Mouse (Mus musculus) forebrain, embryonic 15.5 days (tissue): ENCODE measurements around the gene Hlcs. TPM values are rescaled to one million over a fixed set of nuclear protein-coding genes. Genes with fewer than 3 reads are reported as not detected.
A peak's percentile ranks its signal among the peaks of the same experiment; 100 is the strongest.

Experiments used
- ATAC-seq: fragments of 200-750 bp; cut with Nextera tagmentation; replicated peaks from 2 replicates; pipeline ENCODE4 v1.8.0; 2017; ENCODE audit warnings: mild to moderate bottlenecking, moderate TSS enrichment, moderate library complexity
- H3K27ac ChIP-seq: fragments of 300-500 bp; sonication (generic); replicated peaks from 2 replicates; pipeline ENCODE4 v1.5.1; 2015; ENCODE audit warnings: mild to moderate bottlenecking, inconsistent platforms
- H3K27me3 ChIP-seq: fragments of 300-500 bp; sonication (generic); 2 replicates; pipeline ENCODE4 v1.6.1; 2015; ENCODE audit warnings: inconsistent platforms
- H3K36me3 ChIP-seq: fragments of 300-500 bp; sonication (generic); 2 replicates; pipeline ENCODE4 v1.6.1; 2015; ENCODE audit warnings: mild to moderate bottlenecking, inconsistent platforms
- H3K4me1 ChIP-seq: fragments of 300-500 bp; sonication (generic); 2 replicates; pipeline ENCODE4 v1.6.1; 2015; ENCODE audit warnings: inconsistent platforms
- H3K4me2 ChIP-seq: fragments of 300-500 bp; sonication (generic); replicated peaks from 2 replicates; pipeline ENCODE4 v1.6.1; 2015; ENCODE audit warnings: mild to moderate bottlenecking, inconsistent platforms
- H3K4me3 ChIP-seq: fragments of 300-500 bp; sonication (generic); 2 replicates; pipeline ENCODE4 v1.5.1; 2015; ENCODE audit warnings: mild to moderate bottlenecking, inconsistent platforms
- H3K9ac ChIP-seq: fragments of 300-500 bp; sonication (generic); replicated peaks from 2 replicates; pipeline ENCODE4 v1.6.1; 2015; ENCODE audit warnings: mild to moderate bottlenecking, inconsistent platforms
- H3K9me3 ChIP-seq: fragments of 300-500 bp; sonication (generic); 2 replicates; pipeline ENCODE4 v1.6.1; 2016; ENCODE audit warnings: inconsistent platforms
- WGBS: fragments of 180-500 bp; shearing (Covaris S2); methylation state at CpG from one replicate; pipeline ENCODE4 v1.1.7; 2015; ENCODE audit warnings: mixed read lengths; 5-methylcytosine and 5-hydroxymethylcytosine counted together
- polyA plus RNA-seq: library from polyadenylated mRNA; unstranded; fragments of >200 nt; fragmentation: Nextera tagmentation; extraction: Ambion mirVana; gene quantifications from 2 replicates; pipeline ENCODE4 v1.2.1, GENCODE M21; 2015

Gene Hlcs
- polyA plus RNA-seq, 1 experiment from 2014 or later: 7.7 TPM

GRCm38 (mm10) chr16:94301696-94302095, 11.7 kb downstream of the Hlcs start:
- no peak overlapping the region for H3K9ac ChIP-seq
- 83% methylated on average over 5 of the region's 5 CpGs for WGBS
- no peaks in the 10 kb centered on the region for H3K9me3 ChIP-seq
- no peaks in the 10 kb centered on the region for H3K36me3 ChIP-seq
- no peaks in the 10 kb centered on the region for H3K27me3 ChIP-seq
- no peak overlapping the region for H3K27ac ChIP-seq
- no peak for ATAC-seq
- H3K4me1 ChIP-seq: peaks cover 11% of the 10 kb centered on the region
- no peak overlapping the region for H3K4me2 ChIP-seq
- no peak overlapping the region for H3K4me3 ChIP-seq

- Histone ChIP-seq H3K4me2 (no peak overlapping the region), H3K9ac (no peak overlapping the region), H3K27me3 (no peaks in the 10 kb centered on the region), H3K9me3 (no peaks in the 10 kb centered on the region), H3K36me3 (no peaks in the 10 kb centered on the region), H3K27ac (no peak overlapping the region), H3K4me3 (no peak overlapping the region), H3K4me1 (peaks cover 11% of the 10 kb centered on the region)
- ATAC-seq: no peak
- WGBS: 95% methylated on average over 4 of the region's 4 CpGs
Measured at GRCm38 (mm10) chr16:94301194-94301593, 12.2 kb downstream of the Hlcs start.

- peaks cover 11% of the 10 kb centered on the region for H3K4me1 ChIP-seq
- ATAC-seq: no peak
- no peak overlapping the region for H3K4me3 ChIP-seq
- no peak overlapping the region for H3K9ac ChIP-seq
- H3K9me3 ChIP-seq: no peaks in the 10 kb centered on the region
- H3K27me3 ChIP-seq: no peaks in the 10 kb centered on the region
- H3K36me3 ChIP-seq: no peaks in the 10 kb centered on the region
- H3K27ac ChIP-seq: no peak overlapping the region
- 77% methylated on average over 4 of the region's 4 CpGs for WGBS
- H3K4me2 ChIP-seq: no peak overlapping the region
Measured at GRCm38 (mm10) chr16:94299210-94299609, 14.2 kb downstream of the Hlcs start.

- no peaks in the 10 kb centered on the region for H3K9me3 ChIP-seq
- no peaks in the 10 kb centered on the region for H3K36me3 ChIP-seq
- no peak overlapping the region for H3K9ac ChIP-seq
- peaks cover 10% of the 10 kb centered on the region for H3K4me1 ChIP-seq
- H3K27ac ChIP-seq: no peak overlapping the region
- 95% methylated on average over 5 of the region's 5 CpGs for WGBS
- H3K4me3 ChIP-seq: no peak overlapping the region
- H3K27me3 ChIP-seq: no peaks in the 10 kb centered on the region
- no peak for ATAC-seq
- no peak overlapping the region for H3K4me2 ChIP-seq
Measured at GRCm38 (mm10) chr16:94298081-94298480, 15.3 kb downstream of the Hlcs start.

GRCm38 (mm10) chr16:94291141-94291540, 22.2 kb downstream of the Hlcs start:
- no peak overlapping the region for H3K27ac ChIP-seq
- 88% methylated on average over 4 of the region's 4 CpGs for WGBS

GRCm38 (mm10) chr16:94290073-94290999, 23.0 kb downstream of the Hlcs start:
- Histone ChIP-seq H3K27ac (peak overlapping the region; percentile 61), H3K9me3 (no peaks in the 10 kb centered on the region), H3K9ac (peak overlapping the region; percentile 79), H3K4me3 (peak overlapping the region; percentile 78), H3K27me3 (no peaks in the 10 kb centered on the region), H3K4me2 (peak overlapping the region; percentile 88), H3K36me3 (no peaks in the 10 kb centered on the region), H3K4me1 (peaks cover 17% of the 10 kb centered on the region)
- WGBS: 5% methylated on average over 52 of the region's 52 CpGs
- ATAC-seq: peak; percentile 96

More at GRCm38 (mm10) chr16:94291141-94291540, 22.2 kb downstream of the Hlcs start:
- Histone ChIP-seq H3K4me2 (no peak overlapping the region), H3K9ac (no peak overlapping the region), H3K9me3 (no peaks in the 10 kb centered on the region), H3K27me3 (no peaks in the 10 kb centered on the region), H3K36me3 (no peaks in the 10 kb centered on the region), H3K4me3 (no peak overlapping the region), H3K4me1 (peaks cover 17% of the 10 kb centered on the region)
- ATAC-seq: no peak

- H3K36me3 ChIP-seq: no peaks in the 10 kb centered on the region
- peaks cover 17% of the 10 kb centered on the region for H3K4me1 ChIP-seq
- no peaks in the 10 kb centered on the region for H3K9me3 ChIP-seq
- ATAC-seq: peak; percentile 37; the same call in 1 of the 2 replicates
- H3K9ac ChIP-seq: peak overlapping the region; percentile 79
- peak overlapping the region; percentile 78 for H3K4me3 ChIP-seq
- H3K27ac ChIP-seq: peak overlapping the region; percentile 61
- no peaks in the 10 kb centered on the region for H3K27me3 ChIP-seq
- H3K4me2 ChIP-seq: peak overlapping the region; percentile 88
- 6% methylated on average over 39 of the region's 39 CpGs for WGBS
Measured at GRCm38 (mm10) chr16:94289138-94290072, 24.0 kb downstream of the Hlcs start.

- Histone ChIP-seq H3K4me3 (no peak overlapping the region), H3K4me1 (peaks cover 17% of the 10 kb centered on the region), H3K9ac (no peak overlapping the region), H3K36me3 (no peaks in the 10 kb centered on the region), H3K27me3 (no peaks in the 10 kb centered on the region), H3K4me2 (no peak overlapping the region), H3K27ac (no peak overlapping the region), H3K9me3 (no peaks in the 10 kb centered on the region)
- WGBS: 80% methylated on average over 9 of the region's 9 CpGs
- no peak for ATAC-seq
Measured at GRCm38 (mm10) chr16:94287826-94288225, 25.5 kb downstream of the Hlcs start.

GRCm38 (mm10) chr16:94283972-94284371, 29.4 kb downstream of the Hlcs start:
- WGBS: 99% methylated on average over 3 of the region's 3 CpGs
- Histone ChIP-seq H3K9me3 (no peaks in the 10 kb centered on the region), H3K4me3 (no peak overlapping the region), H3K4me1 (peaks cover 5% of the 10 kb centered on the region), H3K27me3 (no peaks in the 10 kb centered on the region), H3K4me2 (no peak overlapping the region), H3K36me3 (no peaks in the 10 kb centered on the region), H3K27ac (no peak overlapping the region), H3K9ac (no peak overlapping the region)
- ATAC-seq: no peak

- Histone ChIP-seq H3K4me2 (no peak overlapping the region), H3K9me3 (no peaks in the 10 kb centered on the region), H3K27me3 (no peaks in the 10 kb centered on the region), H3K4me1 (peaks cover 2% of the 10 kb centered on the region; the same call in 1 of the 2 replicates), H3K27ac (no peak overlapping the region), H3K4me3 (no peak overlapping the region), H3K36me3 (no peaks in the 10 kb centered on the region), H3K9ac (no peak overlapping the region)
- ATAC-seq: no peak
- 89% methylated on average over 6 of the region's 6 CpGs for WGBS
Measured at GRCm38 (mm10) chr16:94270826-94271225, 42.5 kb downstream of the Hlcs start.

- WGBS: 4% methylated on average over 9 of the region's 9 CpGs
Measured at GRCm38 (mm10) chr16:94269635-94270034, 43.7 kb downstream of the Hlcs start.

More at GRCm38 (mm10) chr16:94269635-94270034, 43.7 kb downstream of the Hlcs start:
- Histone ChIP-seq H3K4me2 (peak overlapping the region; percentile 23; the same call in 1 of the 2 replicates), H3K9ac (0 out of 2 replicates have a peak overlapping the region, but pooled peaks have one; percentile 16), H3K27ac (no peak overlapping the region), H3K4me1 (peaks cover 2% of the 10 kb centered on the region; the same call in 1 of the 2 replicates), H3K9me3 (no peaks in the 10 kb centered on the region), H3K4me3 (0 out of 2 replicates have a peak overlapping the region, but pooled peaks have one; percentile 2), H3K36me3 (no peaks in the 10 kb centered on the region), H3K27me3 (no peaks in the 10 kb centered on the region)
- ATAC-seq: peak; percentile 61
